Mouse (Mus musculus) forebrain, embryonic 11.5 days (tissue): ENCODE results near the gene Dscaml1. TPM values are rescaled to one million over a fixed set of nuclear protein-coding genes. Genes with fewer than 3 reads are reported as not detected.

Source experiments
- ATAC-seq: fragments of 200-750 bp; cut with Nextera tagmentation; replicated peaks from 2 replicates; pipeline ENCODE4 v1.8.0; 2017; ENCODE audit warnings: moderate TSS enrichment; ENCODE audit not compliant: low FRiP score
- DNase-seq: peaks from one replicate; pipeline ENCODE4 v3.0.0-alpha.2; 2017; ENCODE audit warnings: low spot score
- H3K27ac ChIP-seq: fragments of 300-500 bp; sonication (generic); 2 replicates; pipeline ENCODE4 v1.5.1; 2014; ENCODE audit warnings: low read depth, low read length
- H3K27me3 ChIP-seq: fragments of 300-500 bp; sonication (generic); 2 replicates; pipeline ENCODE4 v1.6.1; 2014; ENCODE audit warnings: mild to moderate bottlenecking, low read length, mixed read lengths; ENCODE audit not compliant: control insufficient read depth, insufficient read depth
- H3K36me3 ChIP-seq: fragments of 300-500 bp; sonication (generic); 2 replicates; pipeline ENCODE4 v1.6.1; 2014; ENCODE audit warnings: mild to moderate bottlenecking, low read length, moderate library complexity, mixed read lengths; ENCODE audit not compliant: control insufficient read depth, insufficient read depth
- H3K4me1 ChIP-seq: fragments of 300-500 bp; sonication (generic); replicated peaks from 2 replicates; pipeline ENCODE4 v1.6.1; 2014; ENCODE audit warnings: low read length, mixed read lengths; ENCODE audit not compliant: control insufficient read depth, insufficient read depth
- H3K4me2 ChIP-seq: fragments of 300-500 bp; sonication (generic); 2 replicates; pipeline ENCODE4 v1.6.1; 2014; ENCODE audit warnings: low read depth, mild to moderate bottlenecking, low read length, moderate library complexity, mixed read lengths; ENCODE audit not compliant: severe bottlenecking
- H3K4me3 ChIP-seq: fragments of 300-500 bp; sonication (generic); 2 replicates; pipeline ENCODE4 v1.5.1; 2014; ENCODE audit warnings: low read depth, low read length
- H3K9ac ChIP-seq: fragments of 300-500 bp; sonication (generic); 2 replicates; pipeline ENCODE4 v1.6.1; 2014; ENCODE audit warnings: low read length
- H3K9me3 ChIP-seq: fragments of 300-500 bp; sonication (generic); 2 replicates; pipeline ENCODE4 v1.6.1; 2016; ENCODE audit warnings: low read length, mixed read lengths; ENCODE audit not compliant: control insufficient read depth
- WGBS: fragments of 180-500 bp; shearing (Covaris S2); extraction: QIAGEN DNeasy Blood & Tissue Kit; methylation state at CpG from one replicate; pipeline ENCODE4 v1.1.7; 2014; 5-methylcytosine and 5-hydroxymethylcytosine counted together
- polyA plus RNA-seq: library from polyadenylated mRNA; unstranded; fragments of >200 nt; fragmentation: Nextera tagmentation; extraction: Ambion mirVana; gene quantifications from 2 replicates; pipeline ENCODE4 v1.2.1, GENCODE M21; 2014

The Dscaml1 gene
- 3.4 and 5.4 TPM in 2 replicates for polyA plus RNA-seq

- no peak within 1 kb of the TSS for H3K4me2 ChIP-seq
- H3K9ac ChIP-seq, result no peak within 1 kb of the TSS
- H3K27ac ChIP-seq, result no peak within 1 kb of the TSS
- ATAC-seq (no peak), DNase-seq (no peak)
- H3K9me3 ChIP-seq, result no peaks in the 10 kb centered on the region
- H3K36me3 ChIP-seq, result no peaks in the 10 kb centered on the region
- peaks cover 30% of the 10 kb centered on the region for H3K27me3 ChIP-seq
- no peak within 1 kb of the TSS for H3K4me3 ChIP-seq
- WGBS, result 85% methylated on average over 4 of the region's 4 CpGs
- peaks cover 11% of the 10 kb centered on the region; the same call in 1 of the 2 replicates for H3K4me1 ChIP-seq
Measured at GRCm38 (mm10) chr9:45426456-45426855, at the start of gene Dscaml1. Gene Dscaml1 (plus strand): TSS chr9:45426628.

DNA sequence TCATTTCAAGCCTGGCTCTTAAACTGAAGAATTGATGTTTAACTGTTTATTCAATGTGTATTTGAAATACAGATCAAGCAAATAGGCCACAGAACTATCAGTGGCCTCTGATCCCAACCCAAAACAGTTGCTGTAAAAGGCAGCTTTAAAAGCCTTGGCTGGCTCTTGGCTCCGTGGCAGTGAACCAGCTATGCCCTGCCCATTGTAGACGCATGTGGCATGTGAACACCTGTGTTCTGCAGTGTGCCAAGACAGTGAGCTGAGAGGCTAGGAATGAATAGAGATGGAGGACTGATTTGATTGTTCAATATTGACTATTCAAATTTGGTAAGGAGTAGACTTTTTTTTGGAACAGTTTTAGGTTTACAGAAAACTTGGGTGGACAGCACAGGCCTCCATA, 49.5 kb upstream of the Dscaml1 start:
- H3K27ac ChIP-seq, result no peak overlapping the region
- H3K4me3 ChIP-seq, result no peak overlapping the region
- 85% methylated on average over 2 of the region's 2 CpGs for WGBS
- H3K27me3 ChIP-seq, result no peaks in the 10 kb centered on the region
- no peaks in the 10 kb centered on the region; the same call in 1 of the 2 replicates for H3K4me1 ChIP-seq
- ATAC-seq, result no peak
- no peak for DNase-seq
- no peaks in the 10 kb centered on the region for H3K36me3 ChIP-seq
- H3K9me3 ChIP-seq, result no peaks in the 10 kb centered on the region
- no peak overlapping the region for H3K4me2 ChIP-seq
- H3K9ac ChIP-seq, result no peak overlapping the region

- H3K9me3 ChIP-seq, result no peaks in the 10 kb centered on the region
- H3K27ac ChIP-seq, result no peak overlapping the region
- H3K36me3 ChIP-seq, result no peaks in the 10 kb centered on the region
- DNase-seq (no peak), ATAC-seq (no peak)
- H3K27me3 ChIP-seq, result no peaks in the 10 kb centered on the region
- no peak overlapping the region for H3K4me3 ChIP-seq
- H3K9ac ChIP-seq, result no peak overlapping the region
- no peak overlapping the region for H3K4me2 ChIP-seq
- WGBS, result 62% methylated on average over 9 of the region's 10 CpGs
- no peaks in the 10 kb centered on the region for H3K4me1 ChIP-seq
Measured at GRCm38 (mm10) chr9:45380411-45381251, 45.8 kb upstream of the Dscaml1 start.

DNA sequence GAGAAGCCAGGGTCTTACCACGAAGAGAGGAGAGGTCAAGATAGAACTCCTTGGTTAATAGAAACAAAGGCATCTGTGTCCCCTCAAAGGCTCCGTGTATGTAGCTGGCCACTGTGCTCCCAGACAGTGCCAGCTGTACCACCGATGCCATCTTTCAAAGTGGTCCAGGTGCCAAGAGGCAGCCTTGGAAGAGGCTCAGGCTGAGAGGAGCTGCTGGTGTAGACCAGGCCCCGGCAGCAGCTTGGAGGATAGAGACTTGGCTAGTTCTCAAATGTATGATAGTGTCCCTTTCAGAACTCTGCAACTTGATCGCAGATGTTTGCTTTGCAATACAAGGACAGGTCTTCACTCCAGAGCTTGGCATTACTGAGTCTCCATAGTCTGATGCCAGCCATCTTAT, 44.1 kb upstream of the Dscaml1 start:
- no peak for DNase-seq
- no peak for ATAC-seq
- no peak overlapping the region for H3K4me2 ChIP-seq
- no peaks in the 10 kb centered on the region for H3K9me3 ChIP-seq
- H3K27me3 ChIP-seq, result no peaks in the 10 kb centered on the region
- no peaks in the 10 kb centered on the region for H3K36me3 ChIP-seq
- no peak overlapping the region for H3K27ac ChIP-seq
- no peak overlapping the region for H3K9ac ChIP-seq
- WGBS, result 86% methylated on average over 5 of the region's 5 CpGs
- H3K4me1 ChIP-seq, result no peaks in the 10 kb centered on the region
- no peak overlapping the region for H3K4me3 ChIP-seq

DNA sequence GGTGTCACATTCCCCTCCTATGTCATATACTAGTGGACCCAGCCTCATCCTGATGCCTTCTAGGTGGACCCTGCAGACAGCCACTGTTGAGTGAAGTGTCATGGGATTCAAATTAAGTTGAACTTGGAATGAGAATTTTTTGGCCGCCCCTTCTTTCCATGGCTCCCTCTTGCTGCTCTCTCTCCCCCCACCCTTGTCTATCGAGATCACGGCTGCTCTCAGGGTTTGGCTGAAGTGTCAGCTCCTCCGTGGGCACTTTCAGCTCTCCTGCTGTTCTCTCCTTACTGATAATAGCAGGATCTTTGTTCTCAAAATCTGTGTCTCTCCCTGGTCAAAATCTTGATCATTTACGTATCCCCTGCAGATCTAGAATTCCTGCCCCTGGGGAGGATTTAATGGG, 43.6 kb upstream of the Dscaml1 start:
- Histone ChIP-seq H3K9ac (no peak overlapping the region), H3K4me3 (no peak overlapping the region), H3K4me2 (no peak overlapping the region), H3K4me1 (no peaks in the 10 kb centered on the region), H3K27me3 (no peaks in the 10 kb centered on the region), H3K27ac (no peak overlapping the region), H3K9me3 (no peaks in the 10 kb centered on the region), H3K36me3 (no peaks in the 10 kb centered on the region)
- WGBS, result 87% methylated on average over 5 of the region's 5 CpGs
- ATAC-seq, result no peak
- no peak for DNase-seq

DNA sequence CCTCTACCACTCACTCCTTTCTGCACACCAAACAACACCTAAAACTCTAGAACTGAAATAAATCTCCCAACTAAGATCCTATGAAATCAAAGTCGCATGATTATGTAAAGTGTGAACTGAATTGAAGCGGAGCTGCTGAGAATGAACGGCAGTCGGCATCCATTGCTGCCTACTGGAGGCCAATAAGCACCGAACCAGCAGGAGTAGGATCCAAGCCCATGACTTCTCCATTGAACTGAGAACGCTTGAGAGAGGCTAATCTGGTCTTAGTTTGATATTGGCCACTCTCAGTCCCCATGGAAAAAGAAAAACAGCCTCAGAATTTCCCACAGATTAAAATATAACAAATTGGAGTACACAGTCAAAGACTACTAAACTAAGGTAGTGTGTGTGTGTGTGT, 42.5 kb upstream of the Dscaml1 start:
- no peaks in the 10 kb centered on the region for H3K4me1 ChIP-seq
- H3K27ac ChIP-seq, result no peak overlapping the region
- no peaks in the 10 kb centered on the region for H3K27me3 ChIP-seq
- 95% methylated on average over 6 of the region's 6 CpGs for WGBS
- no peaks in the 10 kb centered on the region for H3K9me3 ChIP-seq
- H3K9ac ChIP-seq, result no peak overlapping the region
- no peak overlapping the region for H3K4me3 ChIP-seq
- no peak overlapping the region for H3K4me2 ChIP-seq
- ATAC-seq, result no peak
- no peak for DNase-seq
- H3K36me3 ChIP-seq, result no peaks in the 10 kb centered on the region

- Histone ChIP-seq H3K9me3 (no peaks in the 10 kb centered on the region), H3K4me3 (no peak overlapping the region), H3K4me1 (no peaks in the 10 kb centered on the region), H3K27ac (no peak overlapping the region), H3K27me3 (no peaks in the 10 kb centered on the region), H3K4me2 (no peak overlapping the region), H3K9ac (no peak overlapping the region), H3K36me3 (no peaks in the 10 kb centered on the region; the same call in 1 of the 2 replicates)
- ATAC-seq (no peak), DNase-seq (no peak)
- WGBS, result 90% methylated on average over 5 of the region's 5 CpGs
Measured at GRCm38 (mm10) chr9:45386698-45387097, 39.7 kb upstream of the Dscaml1 start.

DNA sequence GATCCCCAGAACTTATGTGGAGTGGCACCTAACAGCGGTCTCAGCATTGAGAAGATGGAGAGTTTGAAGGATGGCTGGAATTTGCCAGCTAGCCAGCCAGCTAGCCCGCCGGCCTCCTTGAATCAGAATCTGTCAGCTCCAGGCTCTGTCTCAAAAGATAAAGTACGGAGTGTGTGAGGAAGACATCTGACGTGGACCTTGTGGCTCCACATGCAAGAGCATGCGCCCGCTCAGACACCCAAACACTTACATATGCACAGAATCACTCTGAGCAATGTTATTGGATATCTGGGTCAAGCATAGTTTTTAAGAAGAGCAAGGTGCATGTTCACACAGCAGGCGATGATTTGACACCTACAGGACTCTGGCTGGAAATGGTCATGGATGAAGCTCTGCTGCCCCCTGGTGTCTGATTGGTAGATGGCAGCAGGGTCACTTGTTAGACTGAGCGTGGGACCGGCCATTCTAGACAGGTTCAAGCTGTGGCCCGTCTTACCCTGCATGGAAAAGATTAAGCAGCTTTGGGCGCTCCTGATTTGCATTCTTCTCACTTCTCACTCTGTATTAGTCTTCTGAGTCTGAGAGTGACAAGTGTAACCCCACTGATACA, 37.9 kb upstream of the Dscaml1 start:
- ATAC-seq (0 out of 2 replicates have a peak, but pooled peaks have one; percentile 10), DNase-seq (peak; percentile 90)
- no peaks in the 10 kb centered on the region for H3K4me1 ChIP-seq
- H3K9me3 ChIP-seq, result no peaks in the 10 kb centered on the region
- no peaks in the 10 kb centered on the region for H3K27me3 ChIP-seq
- H3K4me3 ChIP-seq, result no peak overlapping the region
- H3K36me3 ChIP-seq, result no peaks in the 10 kb centered on the region; the same call in 1 of the 2 replicates
- H3K9ac ChIP-seq, result no peak overlapping the region
- no peak overlapping the region for H3K4me2 ChIP-seq
- H3K27ac ChIP-seq, result no peak overlapping the region
- 47% methylated on average over 12 of the region's 12 CpGs for WGBS
